Mouse (Mus musculus) retina, postnatal 1 day (tissue): Measurements from ENCODE around the gene Agrn.
A peak's percentile ranks its signal among the peaks of the same experiment; 100 is the strongest.

Experiments
- DNase-seq: peaks from one replicate; pipeline ENCODE4 v3.0.0-alpha.2; 2012

Agrn gene

GRCm38 (mm10) chr4:156136285-156137100 is 60.8 kb downstream of the Agrn start:
- no peak for DNase-seq

- no peak for DNase-seq
Observed at GRCm38 (mm10) chr4:156135801-156136200, 61.5 kb downstream of the Agrn start.

GRCm38 (mm10) chr4:156135112-156135511 is 62.2 kb downstream of the Agrn start:
- no peak for DNase-seq

- no peak for DNase-seq
Observed at GRCm38 (mm10) chr4:156133943-156134605, 63.2 kb downstream of the Agrn start.

- DNase-seq = no peak
Observed at GRCm38 (mm10) chr4:156133334-156133733, 64.0 kb downstream of the Agrn start.

GRCm38 (mm10) chr4:156130940-156131339 is 66.3 kb downstream of the Agrn start:
- DNase-seq = no peak

GRCm38 (mm10) chr4:156130436-156130835 is 66.9 kb downstream of the Agrn start, which contains the start of gene Rnf223:
Rnf223 (plus strand) TSS chr4:156130513.
- no peak for DNase-seq

GRCm38 (mm10) chr4:156128746-156129145 is 68.5 kb downstream of the Agrn start:
- DNase-seq = no peak

- peak; percentile 31 for DNase-seq
Observed at GRCm38 (mm10) chr4:156126841-156127240, 70.4 kb downstream of the Agrn start.

GRCm38 (mm10) chr4:156125393-156125792 is 71.9 kb downstream of the Agrn start:
- DNase-seq = no peak

GRCm38 (mm10) chr4:156124077-156124476 is 73.2 kb downstream of the Agrn start:
- DNase-seq = no peak
